Mouse (Mus musculus): ENCODE data around the gene Spon1. TPM values are rescaled to one million over a fixed set of nuclear protein-coding genes. Genes with fewer than 3 reads are reported as not detected.

Spon1 gene
- polyA plus RNA-seq, 1 experiment from 2014 or later, result 4.7 TPM

GRCm38 (mm10) chr7:114042973-114043928 lies 277.5 kb downstream of the Spon1 start:
- ATAC-seq (ENCODE audit: insufficient number of reproducible peaks, insufficient read depth, low FRiP score, low TSS enrichment, low read depth), result no peak
- Histone ChIP-seq H3K27ac (no peak overlapping the region), H3K27me3 (no peaks in the 10 kb centered on the region), H3K4me2 (no peak overlapping the region), H3K4me3 (replicated peaks) (no peak overlapping the region), H3K4me1 (replicated peaks) (peaks cover 4% of the 10 kb centered on the region; the same call in 1 of the 2 replicates), H3K9me3 (no peaks in the 10 kb centered on the region), H3K9ac (replicated peaks) (no peak overlapping the region), H3K36me3 (peaks cover 13% of the 10 kb centered on the region)
- WGBS, result 89% methylated on average over 26 of the region's 26 CpGs

GRCm38 (mm10) chr7:114043929-114044549 lies 278.2 kb downstream of the Spon1 start:
- Histone ChIP-seq H3K27ac (no peak overlapping the region), H3K9ac (replicated peaks) (no peak overlapping the region), H3K4me1 (replicated peaks) (peaks cover 4% of the 10 kb centered on the region; the same call in 1 of the 2 replicates), H3K36me3 (peaks cover 19% of the 10 kb centered on the region), H3K9me3 (no peaks in the 10 kb centered on the region), H3K4me2 (no peak overlapping the region), H3K27me3 (no peaks in the 10 kb centered on the region), H3K4me3 (replicated peaks) (no peak overlapping the region)
- no peak for ATAC-seq (ENCODE audit: insufficient number of reproducible peaks, insufficient read depth, low FRiP score, low TSS enrichment, low read depth)
- 67% methylated on average over 6 of the region's 6 CpGs for WGBS

- no peaks in the 10 kb centered on the region for H3K9me3 ChIP-seq
- WGBS, result 83% methylated on average over 2 of the region's 2 CpGs
- peaks cover 4% of the 10 kb centered on the region; the same call in 1 of the 2 replicates for H3K4me1 ChIP-seq (replicated peaks)
- H3K27me3 ChIP-seq, result no peaks in the 10 kb centered on the region
- H3K4me2 ChIP-seq, result no peak overlapping the region
- H3K9ac ChIP-seq (replicated peaks), result no peak overlapping the region
- no peak overlapping the region for H3K27ac ChIP-seq
- no peak overlapping the region for H3K4me3 ChIP-seq (replicated peaks)
- peaks cover 9% of the 10 kb centered on the region; the same call in 1 of the 2 replicates for H3K36me3 ChIP-seq
- no peak for ATAC-seq (ENCODE audit: insufficient number of reproducible peaks, insufficient read depth, low FRiP score, low TSS enrichment, low read depth)
Observed at GRCm38 (mm10) chr7:114045814-114046213, 280.0 kb downstream of the Spon1 start.

- no peak overlapping the region for H3K9ac ChIP-seq (replicated peaks)
- WGBS, result 80% methylated on average over 4 of the region's 4 CpGs
- peaks cover 7% of the 10 kb centered on the region for H3K36me3 ChIP-seq
- no peak overlapping the region for H3K4me3 ChIP-seq (replicated peaks)
- no peak for ATAC-seq (ENCODE audit: insufficient number of reproducible peaks, insufficient read depth, low FRiP score, low TSS enrichment, low read depth)
- H3K9me3 ChIP-seq, result no peaks in the 10 kb centered on the region
- no peak overlapping the region for H3K27ac ChIP-seq
- H3K27me3 ChIP-seq, result no peaks in the 10 kb centered on the region
- no peaks in the 10 kb centered on the region for H3K4me1 ChIP-seq (replicated peaks)
- no peak overlapping the region for H3K4me2 ChIP-seq
Observed at GRCm38 (mm10) chr7:114053720-114054119, 287.9 kb downstream of the Spon1 start.

GRCm38 (mm10) chr7:114058166-114058565 lies 292.4 kb downstream of the Spon1 start:
- Histone ChIP-seq H3K4me1 (replicated peaks) (no peaks in the 10 kb centered on the region; the same call in 1 of the 2 replicates), H3K4me2 (no peak overlapping the region), H3K27me3 (no peaks in the 10 kb centered on the region), H3K4me3 (replicated peaks) (no peak overlapping the region), H3K9ac (replicated peaks) (no peak overlapping the region), H3K27ac (no peak overlapping the region), H3K9me3 (no peaks in the 10 kb centered on the region), H3K36me3 (peaks cover 3% of the 10 kb centered on the region; the same call in 1 of the 2 replicates)
- 94% methylated on average over 16 of the region's 16 CpGs for WGBS
- ATAC-seq (ENCODE audit: insufficient number of reproducible peaks, insufficient read depth, low FRiP score, low TSS enrichment, low read depth), result no peak

- Histone ChIP-seq H3K4me2 (no peak overlapping the region), H3K4me1 (replicated peaks) (peaks cover 5% of the 10 kb centered on the region; the same call in 1 of the 2 replicates), H3K36me3 (peaks cover 3% of the 10 kb centered on the region; the same call in 1 of the 2 replicates), H3K27ac (no peak overlapping the region), H3K27me3 (no peaks in the 10 kb centered on the region), H3K9me3 (no peaks in the 10 kb centered on the region), H3K9ac (replicated peaks) (no peak overlapping the region), H3K4me3 (replicated peaks) (no peak overlapping the region)
- 85% methylated on average over 6 of the region's 6 CpGs for WGBS
- no peak for ATAC-seq (ENCODE audit: insufficient number of reproducible peaks, insufficient read depth, low FRiP score, low TSS enrichment, low read depth)
Observed at GRCm38 (mm10) chr7:114058927-114059441, 293.2 kb downstream of the Spon1 start.

- Histone ChIP-seq H3K27me3 (no peaks in the 10 kb centered on the region), H3K9ac (replicated peaks) (no peak overlapping the region), H3K9me3 (no peaks in the 10 kb centered on the region), H3K4me3 (replicated peaks) (no peak overlapping the region), H3K4me2 (no peak overlapping the region), H3K27ac (no peak overlapping the region), H3K4me1 (replicated peaks) (peaks cover 13% of the 10 kb centered on the region), H3K36me3 (peaks cover 3% of the 10 kb centered on the region; the same call in 1 of the 2 replicates)
- 95% methylated on average over 6 of the region's 6 CpGs for WGBS
- no peak for ATAC-seq (ENCODE audit: insufficient number of reproducible peaks, insufficient read depth, low FRiP score, low TSS enrichment, low read depth)
Observed at GRCm38 (mm10) chr7:114060445-114060844, 294.6 kb downstream of the Spon1 start.

- H3K9ac ChIP-seq (replicated peaks), result no peak overlapping the region
- no peaks in the 10 kb centered on the region for H3K27me3 ChIP-seq
- H3K4me1 ChIP-seq (replicated peaks), result peaks cover 26% of the 10 kb centered on the region
- no peak overlapping the region for H3K4me3 ChIP-seq (replicated peaks)
- H3K4me2 ChIP-seq, result no peak overlapping the region
- no peak for ATAC-seq (ENCODE audit: insufficient number of reproducible peaks, insufficient read depth, low FRiP score, low TSS enrichment, low read depth)
- no peaks in the 10 kb centered on the region for H3K9me3 ChIP-seq
- WGBS, result 70% methylated on average over 1 of the region's 1 CpGs
- no peak overlapping the region for H3K27ac ChIP-seq
- H3K36me3 ChIP-seq, result peaks cover 3% of the 10 kb centered on the region; the same call in 1 of the 2 replicates
Observed at GRCm38 (mm10) chr7:114062451-114062850, 296.7 kb downstream of the Spon1 start.

GRCm38 (mm10) chr7:114063534-114063933 lies 297.7 kb downstream of the Spon1 start:
- WGBS, result 54% methylated on average over 8 of the region's 8 CpGs
- no peak for ATAC-seq (ENCODE audit: insufficient number of reproducible peaks, insufficient read depth, low FRiP score, low TSS enrichment, low read depth)
- no peak overlapping the region for H3K4me3 ChIP-seq (replicated peaks)
- no peak overlapping the region for H3K9ac ChIP-seq (replicated peaks)
- no peak overlapping the region for H3K27ac ChIP-seq
- H3K27me3 ChIP-seq, result no peaks in the 10 kb centered on the region
- no peaks in the 10 kb centered on the region for H3K36me3 ChIP-seq
- peaks cover 26% of the 10 kb centered on the region for H3K4me1 ChIP-seq (replicated peaks)
- no peaks in the 10 kb centered on the region for H3K9me3 ChIP-seq
- H3K4me2 ChIP-seq, result no peak overlapping the region

GRCm38 (mm10) chr7:114063966-114064365 lies 298.2 kb downstream of the Spon1 start:
- no peaks in the 10 kb centered on the region for H3K27me3 ChIP-seq
- H3K4me2 ChIP-seq, result no peak overlapping the region
- H3K4me3 ChIP-seq (replicated peaks), result no peak overlapping the region
- H3K36me3 ChIP-seq, result no peaks in the 10 kb centered on the region
- H3K9me3 ChIP-seq, result no peaks in the 10 kb centered on the region
- peaks cover 30% of the 10 kb centered on the region for H3K4me1 ChIP-seq (replicated peaks)
- no peak for ATAC-seq (ENCODE audit: insufficient number of reproducible peaks, insufficient read depth, low FRiP score, low TSS enrichment, low read depth)
- no peak overlapping the region for H3K9ac ChIP-seq (replicated peaks)
- H3K27ac ChIP-seq, result no peak overlapping the region
- WGBS, result 75% methylated on average over 6 of the region's 6 CpGs

Measured in limb, embryonic 12.5 days (tissue).